Mouse (Mus musculus): ENCODE measurements around the gene Gsap. TPM values are rescaled to one million over a fixed set of nuclear protein-coding genes. Genes with fewer than 3 reads are reported as not detected.
"Not testable (repeated sequence)": the region's sequence is repeated elsewhere in the genome, so short reads cannot be mapped to it uniquely, and the experiment has no call there.

Gene Gsap
- polyA plus RNA-seq, 1 experiment from 2014 or later, result 1.9 TPM

- WGBS (ENCODE audit: insufficient replicate concordance), result 46% methylated on average over 2 of the region's 2 CpGs
Observed at GRCm38 (mm10) chr5:21183046-21183445, 3.0 kb upstream of the Gsap start.

DNA sequence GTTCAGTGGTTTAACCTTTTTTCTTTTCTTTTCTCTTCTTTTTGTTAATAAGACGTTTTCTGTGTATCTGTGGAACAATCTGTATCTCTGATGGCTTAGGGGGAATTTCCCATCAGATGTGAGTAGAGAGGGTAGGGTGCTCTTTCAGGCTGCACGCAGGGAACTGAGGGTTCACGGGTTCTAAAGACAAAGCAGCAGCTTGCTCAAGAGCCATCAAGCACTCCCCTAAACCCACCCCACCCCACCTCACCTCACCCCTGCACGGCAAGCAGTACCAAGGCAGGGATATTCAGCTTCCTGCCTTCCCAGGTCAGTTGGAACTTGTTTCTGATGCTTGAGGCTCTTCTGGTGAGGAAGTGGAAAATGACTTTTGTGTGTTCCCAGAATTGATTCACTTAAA is 766 bp downstream of the Gsap start:
- H3K9me3 ChIP-seq (replicated peaks), result no peaks in the 10 kb centered on the region
- peaks cover 20% of the 10 kb centered on the region; the same call in 1 of the 2 replicates for H3K27me3 ChIP-seq
- no peaks in the 10 kb centered on the region for H3K36me3 ChIP-seq (replicated peaks)
- H3K4me1 ChIP-seq (replicated peaks), result peaks cover 12% of the 10 kb centered on the region
- no peak overlapping the region for H3K9ac ChIP-seq
- peak overlapping the region; percentile 65 for H3K4me3 ChIP-seq (replicated peaks)
- ATAC-seq (ENCODE audit: insufficient read depth), result no peak
- H3K27ac ChIP-seq (replicated peaks), result no peak overlapping the region
- H3K4me2 ChIP-seq, result peak overlapping the region; percentile 83
- 10% methylated on average over 4 of the region's 4 CpGs for WGBS (ENCODE audit: insufficient replicate concordance)

More at GRCm38 (mm10) chr5:21183046-21183445, 3.0 kb upstream of the Gsap start:
- ATAC-seq (ENCODE audit: insufficient read depth); H3K9me3 ChIP-seq (replicated peaks); H3K4me3 ChIP-seq (replicated peaks); H3K36me3 ChIP-seq (replicated peaks); H3K9ac ChIP-seq; H3K4me2 ChIP-seq; H3K27ac ChIP-seq (replicated peaks): not testable (repeated sequence)
- H3K4me1 ChIP-seq (replicated peaks), result peaks cover 12% of the 10 kb centered on the region
- H3K27me3 ChIP-seq, result peaks cover 20% of the 10 kb centered on the region; the same call in 1 of the 2 replicates

- H3K4me3 ChIP-seq (replicated peaks), result no peak overlapping the region
- WGBS (ENCODE audit: insufficient replicate concordance), result 13% methylated on average over 3 of the region's 3 CpGs
- no peak overlapping the region for H3K9ac ChIP-seq
- H3K36me3 ChIP-seq (replicated peaks), result no peaks in the 10 kb centered on the region
- no peak overlapping the region for H3K27ac ChIP-seq (replicated peaks)
- H3K27me3 ChIP-seq, result peaks cover 20% of the 10 kb centered on the region; the same call in 1 of the 2 replicates
- ATAC-seq (ENCODE audit: insufficient read depth), result no peak
- H3K9me3 ChIP-seq (replicated peaks), result 0 out of 2 replicates have a peak, but pooled peaks cover 3% of the 10 kb centered on the region
- H3K4me1 ChIP-seq (replicated peaks), result peaks cover 12% of the 10 kb centered on the region
- peak overlapping the region; percentile 29 for H3K4me2 ChIP-seq
Observed at GRCm38 (mm10) chr5:21188435-21188834, 2.4 kb downstream of the Gsap start.

DNA sequence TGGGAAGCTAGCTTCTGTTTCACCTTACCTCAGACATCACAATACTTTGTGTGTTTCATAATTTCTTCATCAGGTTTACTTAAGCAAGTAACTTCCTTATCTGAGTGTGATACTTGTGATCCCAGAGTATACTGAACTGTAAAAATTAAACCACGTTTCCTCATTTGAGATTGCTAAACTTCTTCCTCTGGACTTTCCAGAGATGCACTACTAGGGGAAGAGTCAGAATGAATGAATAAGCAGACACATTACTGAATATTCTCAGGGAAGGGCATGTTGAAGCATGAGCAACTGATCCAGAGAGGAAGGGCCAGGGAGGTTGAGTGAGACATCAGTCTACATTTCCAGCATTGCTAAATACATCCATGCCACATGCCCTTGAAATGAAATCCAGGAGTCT is 3.0 kb downstream of the Gsap start:
- Histone ChIP-seq H3K9me3 (replicated peaks) (0 out of 2 replicates have a peak, but pooled peaks cover 3% of the 10 kb centered on the region), H3K4me1 (replicated peaks) (peaks cover 12% of the 10 kb centered on the region), H3K9ac (no peak overlapping the region), H3K36me3 (replicated peaks) (no peaks in the 10 kb centered on the region), H3K27me3 (peaks cover 20% of the 10 kb centered on the region; the same call in 1 of the 2 replicates), H3K4me2 (no peak overlapping the region), H3K27ac (replicated peaks) (no peak overlapping the region), H3K4me3 (replicated peaks) (no peak overlapping the region)
- WGBS (ENCODE audit: insufficient replicate concordance), result 15% methylated on average over 1 of the region's 1 CpGs
- no peak for ATAC-seq (ENCODE audit: insufficient read depth)

DNA sequence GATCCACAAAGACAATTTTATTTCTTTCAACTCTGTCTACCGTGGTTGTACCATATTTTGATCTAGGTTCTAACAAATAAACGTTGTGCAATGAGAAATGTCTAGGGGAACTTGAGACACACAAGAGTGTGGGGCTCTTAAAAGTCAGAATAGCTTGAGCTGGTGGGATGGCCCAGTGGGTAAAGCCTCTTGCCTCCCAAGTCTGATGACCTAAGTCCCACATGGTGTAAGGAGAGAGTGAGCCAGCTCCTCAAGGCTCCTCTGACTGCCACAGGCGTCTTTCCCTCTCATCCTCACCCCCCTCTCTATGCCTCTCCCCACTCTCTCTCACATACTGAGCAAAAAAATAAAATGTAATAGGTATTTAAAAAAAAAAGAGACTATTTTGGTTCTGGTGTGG is 3.4 kb downstream of the Gsap start:
- no peak overlapping the region for H3K4me3 ChIP-seq (replicated peaks)
- no peak overlapping the region for H3K27ac ChIP-seq (replicated peaks)
- H3K4me1 ChIP-seq (replicated peaks), result peaks cover 12% of the 10 kb centered on the region
- H3K27me3 ChIP-seq, result peaks cover 20% of the 10 kb centered on the region; the same call in 1 of the 2 replicates
- ATAC-seq (ENCODE audit: insufficient read depth), result no peak
- no peaks in the 10 kb centered on the region for H3K36me3 ChIP-seq (replicated peaks)
- 54% methylated on average over 3 of the region's 3 CpGs for WGBS (ENCODE audit: insufficient replicate concordance)
- H3K9ac ChIP-seq, result no peak overlapping the region
- 0 out of 2 replicates have a peak, but pooled peaks cover 3% of the 10 kb centered on the region for H3K9me3 ChIP-seq (replicated peaks)
- H3K4me2 ChIP-seq, result no peak overlapping the region

GRCm38 (mm10) chr5:21203504-21203903 is 17.4 kb downstream of the Gsap start:
- Histone ChIP-seq H3K4me1 (replicated peaks) (no peaks in the 10 kb centered on the region), H3K9ac (no peak overlapping the region), H3K27ac (replicated peaks) (no peak overlapping the region), H3K27me3 (no peaks in the 10 kb centered on the region), H3K4me2 (no peak overlapping the region), H3K9me3 (replicated peaks) (no peaks in the 10 kb centered on the region), H3K36me3 (replicated peaks) (no peaks in the 10 kb centered on the region), H3K4me3 (replicated peaks) (no peak overlapping the region)
- 59% methylated on average over 1 of the region's 1 CpGs for WGBS (ENCODE audit: insufficient replicate concordance)
- no peak for ATAC-seq (ENCODE audit: insufficient read depth)

DNA sequence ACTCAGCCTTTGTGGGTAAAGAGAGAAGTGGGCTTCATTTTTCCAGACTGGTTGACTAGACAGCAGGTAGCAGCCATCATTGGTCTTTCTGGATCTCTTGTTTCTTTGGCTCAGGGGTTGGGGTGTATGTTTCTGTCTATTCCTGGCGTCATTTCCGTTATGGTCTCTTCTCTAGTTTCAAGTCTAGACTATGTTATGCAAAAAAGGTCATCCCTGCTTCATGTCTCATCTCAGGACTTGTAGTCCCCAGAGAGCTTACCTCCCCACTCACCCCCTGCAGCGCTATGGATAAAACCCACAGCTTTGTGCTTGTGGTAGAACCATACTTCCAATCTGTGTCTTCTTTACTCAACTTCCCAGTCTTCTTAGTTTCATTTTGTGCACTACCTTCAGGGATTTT is 18.1 kb downstream of the Gsap start:
- 64% methylated on average over 3 of the region's 3 CpGs for WGBS (ENCODE audit: insufficient replicate concordance)
- Histone ChIP-seq H3K4me3 (replicated peaks) (no peak overlapping the region), H3K4me1 (replicated peaks) (no peaks in the 10 kb centered on the region), H3K36me3 (replicated peaks) (no peaks in the 10 kb centered on the region), H3K4me2 (no peak overlapping the region), H3K27ac (replicated peaks) (no peak overlapping the region), H3K27me3 (no peaks in the 10 kb centered on the region), H3K9me3 (replicated peaks) (no peaks in the 10 kb centered on the region), H3K9ac (no peak overlapping the region)
- no peak for ATAC-seq (ENCODE audit: insufficient read depth)

DNA sequence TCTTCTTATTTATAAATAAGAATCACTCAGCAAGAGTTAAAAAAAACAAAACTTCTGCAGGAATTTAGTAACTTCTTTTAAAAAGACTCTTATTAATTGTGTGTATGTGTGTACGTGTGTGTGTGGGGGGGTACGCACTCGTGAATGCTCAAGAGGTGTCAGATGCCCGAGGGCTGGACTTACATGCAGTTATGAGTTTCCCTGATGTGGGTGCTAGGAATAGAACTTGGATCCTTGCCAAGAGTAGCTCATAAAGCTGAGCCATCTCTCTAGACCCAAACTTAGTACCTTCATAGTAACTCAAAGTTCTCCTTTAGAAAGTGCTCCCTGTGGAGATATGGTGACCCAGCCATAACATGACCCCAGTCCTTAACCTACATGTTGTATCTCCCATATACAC is 20.0 kb downstream of the Gsap start:
- Histone ChIP-seq H3K36me3 (replicated peaks) (no peaks in the 10 kb centered on the region), H3K4me2 (no peak overlapping the region), H3K27ac (replicated peaks) (no peak overlapping the region), H3K4me3 (replicated peaks) (no peak overlapping the region), H3K27me3 (no peaks in the 10 kb centered on the region), H3K9ac (no peak overlapping the region), H3K9me3 (replicated peaks) (no peaks in the 10 kb centered on the region), H3K4me1 (replicated peaks) (no peaks in the 10 kb centered on the region)
- no peak for ATAC-seq (ENCODE audit: insufficient read depth)
- WGBS (ENCODE audit: insufficient replicate concordance), result 72% methylated on average over 4 of the region's 4 CpGs

- H3K27me3 ChIP-seq, result no peaks in the 10 kb centered on the region
- no peak overlapping the region for H3K9ac ChIP-seq
- no peak overlapping the region for H3K4me3 ChIP-seq (replicated peaks)
- no peak for ATAC-seq (ENCODE audit: insufficient read depth)
- no peaks in the 10 kb centered on the region for H3K36me3 ChIP-seq (replicated peaks)
- WGBS (ENCODE audit: insufficient replicate concordance), result 83% methylated on average over 1 of the region's 1 CpGs
- H3K4me1 ChIP-seq (replicated peaks), result peaks cover 4% of the 10 kb centered on the region; the same call in 1 of the 2 replicates
- no peaks in the 10 kb centered on the region for H3K9me3 ChIP-seq (replicated peaks)
- H3K4me2 ChIP-seq, result no peak overlapping the region
- H3K27ac ChIP-seq (replicated peaks), result no peak overlapping the region
Observed at GRCm38 (mm10) chr5:21211406-21211805, 25.4 kb downstream of the Gsap start.

GRCm38 (mm10) chr5:21212933-21213332 is 26.9 kb downstream of the Gsap start:
- H3K4me2 ChIP-seq, result no peak overlapping the region
- H3K27me3 ChIP-seq, result no peaks in the 10 kb centered on the region
- ATAC-seq (ENCODE audit: insufficient read depth), result no peak
- H3K4me1 ChIP-seq (replicated peaks), result peaks cover 19% of the 10 kb centered on the region
- no peak overlapping the region for H3K4me3 ChIP-seq (replicated peaks)
- no peaks in the 10 kb centered on the region for H3K9me3 ChIP-seq (replicated peaks)
- H3K36me3 ChIP-seq (replicated peaks), result no peaks in the 10 kb centered on the region
- 60% methylated on average over 3 of the region's 3 CpGs for WGBS (ENCODE audit: insufficient replicate concordance)
- H3K9ac ChIP-seq, result no peak overlapping the region
- H3K27ac ChIP-seq (replicated peaks), result no peak overlapping the region

- Histone ChIP-seq H3K4me3 (replicated peaks) (no peak overlapping the region), H3K9me3 (replicated peaks) (no peaks in the 10 kb centered on the region), H3K27me3 (no peaks in the 10 kb centered on the region), H3K4me2 (no peak overlapping the region), H3K4me1 (replicated peaks) (peaks cover 27% of the 10 kb centered on the region), H3K27ac (replicated peaks) (no peak overlapping the region), H3K9ac (no peak overlapping the region), H3K36me3 (replicated peaks) (no peaks in the 10 kb centered on the region)
- 22% methylated on average over 5 of the region's 5 CpGs for WGBS (ENCODE audit: insufficient replicate concordance)
- no peak for ATAC-seq (ENCODE audit: insufficient read depth)
Observed at GRCm38 (mm10) chr5:21213801-21214200, 27.7 kb downstream of the Gsap start.
